Mouse (Mus musculus) layer of hippocampus, adult 18-20 months (tissue): Measurements from ENCODE around the gene Adamtsl1. TPM values are rescaled to one million over a fixed set of nuclear protein-coding genes. Genes with fewer than 3 reads are reported as not detected.

ENCODE experiments used
- DNase-seq, 2 experiments: peaks; one replicate each; pipeline ENCODE4 v3.0.0; 2022; ENCODE audit warnings: low spot score in 2 of 2
- total RNA-seq, 2 experiments: library from RNA; stranded (reverse); gene quantifications; 2 replicates each; pipeline ENCODE4 v1.2.3; 2021

Adamtsl1 gene
- total RNA-seq, 2 experiments from 2014 or later: 9.1 to 10.6 TPM

- no peak for DNase-seq
Measured at GRCm38 (mm10) chr4:85669735-85670134, 155.8 kb downstream of the Adamtsl1 start.

GRCm38 (mm10) chr4:85672290-85672689 is 158.3 kb downstream of the Adamtsl1 start:
- no peak for DNase-seq

GRCm38 (mm10) chr4:85677621-85678020 is 163.6 kb downstream of the Adamtsl1 start:
- no peak for DNase-seq

GRCm38 (mm10) chr4:85686160-85686559 is 172.2 kb downstream of the Adamtsl1 start:
- no peak for DNase-seq

GRCm38 (mm10) chr4:85695237-85695636 is 181.3 kb downstream of the Adamtsl1 start:
- no peak for DNase-seq

GRCm38 (mm10) chr4:85707352-85708057 is 193.5 kb downstream of the Adamtsl1 start:
- DNase-seq: no peak

GRCm38 (mm10) chr4:85709636-85710035 is 195.7 kb downstream of the Adamtsl1 start:
- no peak for DNase-seq

- peak in 1 of 2 experiments; percentile 53 for DNase-seq
Measured at GRCm38 (mm10) chr4:85724999-85725398, 211.0 kb downstream of the Adamtsl1 start.

- no peak for DNase-seq
Measured at GRCm38 (mm10) chr4:85727731-85728130, 213.8 kb downstream of the Adamtsl1 start.

GRCm38 (mm10) chr4:85728416-85728815 is 214.4 kb downstream of the Adamtsl1 start:
- DNase-seq: no peak

- no peak for DNase-seq
Measured at GRCm38 (mm10) chr4:85740478-85740877, 226.5 kb downstream of the Adamtsl1 start.

- DNase-seq: no peak
Measured at GRCm38 (mm10) chr4:85741825-85742391, 227.9 kb downstream of the Adamtsl1 start.

GRCm38 (mm10) chr4:85743427-85743826 is 229.5 kb downstream of the Adamtsl1 start:
- DNase-seq: no peak

GRCm38 (mm10) chr4:85762684-85763083 is 248.7 kb downstream of the Adamtsl1 start:
- no peak for DNase-seq

- DNase-seq: no peak
Measured at GRCm38 (mm10) chr4:85763161-85764014, 249.4 kb downstream of the Adamtsl1 start.

GRCm38 (mm10) chr4:85764015-85764450 is 250.1 kb downstream of the Adamtsl1 start:
- no peak for DNase-seq

GRCm38 (mm10) chr4:85764476-85764875 is 250.5 kb downstream of the Adamtsl1 start:
- no peak for DNase-seq

- DNase-seq: no peak
Measured at GRCm38 (mm10) chr4:85767666-85768065, 253.7 kb downstream of the Adamtsl1 start.

- DNase-seq: peak; percentile 14 to 57
Measured at GRCm38 (mm10) chr4:85768107-85768506, 254.1 kb downstream of the Adamtsl1 start.

GRCm38 (mm10) chr4:85782511-85782910 is 268.5 kb downstream of the Adamtsl1 start:
- DNase-seq: no peak

GRCm38 (mm10) chr4:85783768-85784379 is 269.9 kb downstream of the Adamtsl1 start:
- no peak for DNase-seq
